Mouse (Mus musculus) naive thymus-derived CD4-positive, alpha-beta T cell, adult 2 months (primary cell): ENCODE results near the gene Wnt10b.
A peak's percentile ranks its signal among the peaks of the same experiment; 100 is the strongest.
"Not testable (repeated sequence)": the region's sequence is repeated elsewhere in the genome, so short reads cannot be mapped to it uniquely, and the experiment has no call there.

ENCODE experiments used
- DNase-seq: peaks from one replicate; pipeline ENCODE4 v3.0.0-alpha.2; 2011; ENCODE audit warnings: low read depth

Wnt10b gene

GRCm38 (mm10) chr15:98777762-98778161 lies at the start of gene Wnt10b:
Gene Wnt10b (minus strand): TSS chr15:98778150.
- DNase-seq: peak; percentile 46

GRCm38 (mm10) chr15:98827611-98828011 lies 49.7 kb upstream of the Wnt10b start:
- no peak for DNase-seq

GRCm38 (mm10) chr15:98823434-98823833 lies 45.5 kb upstream of the Wnt10b start:
- DNase-seq: peak; percentile 60

GRCm38 (mm10) chr15:98822147-98822546 lies 44.2 kb upstream of the Wnt10b start:
- DNase-seq: no peak

GRCm38 (mm10) chr15:98821403-98821802 lies 43.5 kb upstream of the Wnt10b start:
- DNase-seq: peak; percentile 71

GRCm38 (mm10) chr15:98820937-98821336 lies 43.0 kb upstream of the Wnt10b start:
- no peak for DNase-seq

- DNase-seq: no peak
These were observed 40.2 kb upstream of the Wnt10b start for GRCm38 (mm10) chr15:98818171-98818570.

- no peak for DNase-seq
These were observed 34.9 kb upstream of the Wnt10b start for GRCm38 (mm10) chr15:98812741-98813424.

- not testable (repeated sequence) for DNase-seq
These were observed 32.3 kb upstream of the Wnt10b start for GRCm38 (mm10) chr15:98810212-98810611.

GRCm38 (mm10) chr15:98809390-98809789 lies 31.4 kb upstream of the Wnt10b start, which contains the start of gene Ddn:
Gene Ddn (minus strand): TSS chr15:98809490.
- DNase-seq: no peak

GRCm38 (mm10) chr15:98808651-98809134 lies 30.7 kb upstream of the Wnt10b start:
- no peak for DNase-seq

GRCm38 (mm10) chr15:98807895-98808650 lies 30.1 kb upstream of the Wnt10b start:
- peak; percentile 83 for DNase-seq

GRCm38 (mm10) chr15:98806809-98807770 lies 29.1 kb upstream of the Wnt10b start:
- DNase-seq: peak; percentile 42

GRCm38 (mm10) chr15:98806071-98806808 lies 28.3 kb upstream of the Wnt10b start:
- DNase-seq: no peak

- peak; percentile 58 for DNase-seq
These were observed 27.5 kb upstream of the Wnt10b start for GRCm38 (mm10) chr15:98805324-98806040.

- peak; percentile 84 for DNase-seq
These were observed 26.1 kb upstream of the Wnt10b start for GRCm38 (mm10) chr15:98804054-98804453.

GRCm38 (mm10) chr15:98802926-98803325 lies 25.0 kb upstream of the Wnt10b start:
- DNase-seq: no peak

- peak; percentile 84 for DNase-seq
These were observed 21.4 kb upstream of the Wnt10b start for GRCm38 (mm10) chr15:98799396-98799795.

- DNase-seq: no peak
These were observed 21.0 kb upstream of the Wnt10b start for GRCm38 (mm10) chr15:98798903-98799302.

- no peak for DNase-seq
These were observed 20.0 kb upstream of the Wnt10b start for GRCm38 (mm10) chr15:98797835-98798492.
